Mouse (Mus musculus): Measurements from ENCODE around the gene Tceanc.

GRCm38 (mm10) chrX:166509761-166510738 is 8.3 kb downstream of the Tceanc start:
- TF ChIP-seq ETS1 (IDR thresholded peaks at IDR 0.05; ENCODE audit: low read depth, low read length) (no peak; the same call in 1 of the 2 replicates), MXI1 (IDR thresholded peaks at IDR 0.05; ENCODE audit: low read depth, low read length) (peak; percentile 45), EP300 (IDR thresholded peaks at IDR 0.05; ENCODE audit: low read depth in 1 of 2, low read length in 2 of 2) (no peak), CTCF (IDR thresholded peaks at IDR 0.05 in 2 of 3, conservative IDR thresholded peaks at IDR 0.05 in 1 of 3; ENCODE audit: control insufficient read depth in 1 of 3, insufficient read depth in 1 of 3, low read depth in 2 of 3, low read length in 3 of 3, poor library complexity in 1 of 3, severe bottlenecking in 1 of 3) (no peak)
